Mouse (Mus musculus) cerebellum, adult 11-12 months (tissue): ENCODE data around the gene Olfr70.

Experiments used
- DNase-seq: peaks from one replicate; pipeline ENCODE4 v3.0.0; 2022

Olfr70 gene

GRCm38 (mm10) chr4:43709869-43710268, 9.3 kb upstream of the Olfr70 start, which contains the start of gene Olfr71:
Gene Olfr71 (minus strand): TSS chr4:43710255.
- DNase-seq: no peak

GRCm38 (mm10) chr4:43705991-43706390, 5.4 kb upstream of the Olfr70 start:
- no peak for DNase-seq

DNA sequence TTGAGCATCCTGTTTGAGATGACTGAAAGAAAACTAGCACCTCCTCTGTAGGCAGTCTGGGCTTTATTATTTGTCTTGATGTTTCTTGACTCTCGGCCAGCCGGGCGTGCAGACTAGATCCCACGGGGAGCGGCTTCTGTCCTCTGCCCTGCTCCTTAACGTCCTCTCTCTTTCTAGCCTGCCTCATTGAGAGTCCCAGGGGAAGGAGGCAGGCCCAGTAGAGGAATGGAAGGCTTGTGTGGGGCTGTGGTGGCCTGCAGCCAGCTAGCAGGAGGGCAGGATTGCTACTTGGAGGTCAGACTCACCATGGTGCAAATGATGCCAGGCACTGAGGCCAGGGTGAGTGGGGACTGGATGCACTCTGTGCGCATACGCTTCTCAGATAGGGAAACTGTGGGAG, 3.2 kb upstream of the Olfr70 start:
- DNase-seq: no peak

- DNase-seq: no peak
These were observed 2.8 kb upstream of the Olfr70 start for GRCm38 (mm10) chr4:43703439-43703838.

DNA sequence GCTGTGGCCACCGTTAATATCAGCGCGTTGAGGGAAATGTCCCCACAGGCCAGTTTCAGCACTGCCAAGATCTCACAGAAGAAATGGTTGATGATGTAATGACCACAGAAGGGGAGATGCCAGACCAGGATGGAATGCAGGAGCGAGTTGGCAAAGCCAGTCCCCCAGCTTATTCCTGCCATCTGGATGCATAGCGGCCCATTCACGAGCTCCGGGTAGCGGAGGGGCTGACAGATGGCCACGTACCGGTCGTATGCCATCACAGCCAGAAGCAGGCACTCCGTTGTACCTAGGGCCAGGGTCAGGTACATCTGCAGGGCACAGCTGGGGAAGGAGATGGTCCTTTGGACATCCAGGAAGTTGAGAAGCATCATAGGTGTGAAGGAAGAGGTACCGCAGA, 4.0 kb downstream of the Olfr70 start:
- DNase-seq: peak; percentile 63

DNA sequence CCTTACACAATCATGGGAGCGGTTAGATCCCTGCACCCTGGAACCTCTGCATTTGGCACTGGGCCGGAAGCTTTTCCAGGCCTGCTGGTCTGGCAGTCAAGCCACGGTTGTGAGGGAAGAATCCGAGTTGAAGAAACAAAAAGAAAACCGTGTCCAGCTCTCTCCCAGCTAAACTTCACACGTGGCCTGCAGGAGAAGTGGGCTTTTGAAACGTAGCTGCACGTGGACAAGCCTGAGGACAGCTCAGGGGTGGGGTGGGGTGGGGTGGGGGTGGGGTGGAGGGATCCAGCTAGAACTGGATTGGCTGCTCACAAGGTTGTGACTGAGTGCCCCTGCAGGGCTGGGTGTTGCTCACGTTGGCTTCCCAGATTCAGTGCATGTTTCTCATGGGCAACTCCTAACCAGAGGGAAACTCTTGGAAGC, 5.3 kb downstream of the Olfr70 start:
- DNase-seq: no peak

GRCm38 (mm10) chr4:43694439-43695248, 6.0 kb downstream of the Olfr70 start:
- no peak for DNase-seq

DNA sequence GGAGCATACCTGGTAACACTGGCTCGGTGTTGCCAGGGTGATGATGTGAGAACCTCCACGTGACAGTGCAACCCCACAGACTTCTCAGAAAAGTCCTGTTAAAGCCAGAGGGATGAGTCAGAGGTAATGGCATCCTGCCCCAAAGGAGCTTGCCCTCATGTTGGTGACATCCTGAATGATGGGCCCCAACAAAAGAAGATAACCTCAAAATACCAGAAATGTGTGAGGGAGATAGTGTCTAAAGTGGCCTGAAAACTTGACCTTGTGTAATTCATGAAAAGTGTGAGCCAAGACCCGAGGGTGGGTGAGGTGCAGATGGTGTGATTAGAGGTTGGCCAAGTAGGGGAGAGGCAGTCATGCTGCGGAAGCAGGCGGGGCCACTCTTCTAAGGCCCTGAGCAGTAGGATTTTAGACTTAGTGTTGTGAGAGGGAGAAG, 6.8 kb downstream of the Olfr70 start:
- DNase-seq: no peak

DNA sequence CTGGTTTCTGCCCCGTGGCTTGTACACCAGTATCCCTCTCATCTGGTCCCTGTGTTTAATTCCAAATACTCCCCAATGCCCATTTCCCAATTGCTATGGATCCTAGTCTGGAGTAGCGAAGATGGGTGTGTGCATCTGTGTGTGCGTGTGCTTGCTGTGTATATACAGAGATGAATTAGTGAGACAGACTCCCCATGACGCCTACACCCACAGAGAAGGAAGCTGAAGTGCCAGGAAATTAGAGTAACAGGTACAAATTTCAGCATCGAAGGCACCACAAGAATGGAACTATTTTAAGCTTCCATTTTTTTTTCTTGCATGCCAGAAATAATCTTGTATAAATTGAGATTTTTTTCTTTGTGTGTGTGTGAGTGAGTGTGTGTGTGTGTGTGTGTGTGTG, 9.6 kb downstream of the Olfr70 start:
- no peak for DNase-seq

DNA sequence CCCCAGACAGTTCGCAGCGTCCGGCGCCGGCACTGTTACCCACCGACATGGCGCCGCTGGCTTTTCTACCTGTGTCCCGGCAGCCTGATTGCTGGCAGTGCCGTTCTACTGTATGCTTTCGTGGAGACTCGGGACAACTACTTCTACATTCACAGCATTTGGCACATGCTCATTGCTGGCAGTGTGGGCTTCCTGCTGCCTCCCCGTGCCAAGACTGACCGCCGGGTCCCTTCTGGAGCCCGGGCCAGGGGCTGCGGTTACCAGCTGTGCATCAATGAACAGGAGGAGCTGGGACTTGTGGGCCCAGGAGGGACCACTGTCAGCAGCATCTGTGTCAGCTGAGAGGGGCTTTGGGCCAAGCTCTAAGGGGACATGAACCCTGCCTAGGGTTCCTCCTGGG, 10.6 kb downstream of the Olfr70 start:
- DNase-seq: no peak

- DNase-seq: no peak
These were observed 21.1 kb downstream of the Olfr70 start for GRCm38 (mm10) chr4:43679416-43680043.

- DNase-seq: no peak
These were observed 22.1 kb downstream of the Olfr70 start for GRCm38 (mm10) chr4:43678541-43678940.

DNA sequence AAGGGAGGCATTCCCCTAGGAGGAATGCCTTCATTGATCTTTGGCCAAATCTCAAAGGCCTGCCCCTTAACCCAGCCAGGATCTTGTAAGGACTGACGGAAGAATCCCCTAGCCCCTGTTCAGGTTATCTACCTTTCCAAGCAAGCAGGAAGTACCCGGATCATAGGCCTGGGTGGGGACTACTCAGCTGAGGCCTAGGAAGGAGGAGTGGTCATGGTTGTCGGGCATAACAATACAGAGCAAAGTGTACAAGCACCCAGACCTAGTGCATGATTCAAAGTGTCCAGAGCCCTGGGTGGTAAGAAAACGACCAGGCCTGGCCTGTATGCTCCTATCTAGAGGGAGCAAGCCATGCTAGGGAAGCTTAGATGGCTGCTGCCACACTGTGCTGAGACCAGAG, 25.0 kb downstream of the Olfr70 start:
- DNase-seq: no peak

DNA sequence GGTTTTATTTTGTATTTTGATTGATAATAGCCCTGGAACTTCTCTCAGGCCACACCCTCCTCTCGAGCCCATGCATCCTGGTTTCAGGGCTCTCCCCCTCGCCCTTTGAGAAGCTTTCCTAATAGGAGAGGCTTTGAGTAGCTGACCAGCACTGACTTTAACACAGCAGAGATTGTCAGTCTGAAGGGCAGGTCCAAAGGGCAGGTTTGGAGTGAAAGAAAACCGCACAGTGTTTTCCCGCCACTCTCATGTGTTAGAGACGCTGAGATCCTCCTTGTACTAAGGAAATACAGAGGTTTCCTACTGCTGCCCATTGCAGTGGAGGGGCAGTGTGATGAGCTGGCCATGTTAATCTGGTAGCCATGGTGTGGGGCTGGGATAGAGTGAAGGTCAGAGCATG, 25.6 kb downstream of the Olfr70 start:
- no peak for DNase-seq

GRCm38 (mm10) chr4:43673703-43674102, 26.9 kb downstream of the Olfr70 start:
- DNase-seq: no peak

DNA sequence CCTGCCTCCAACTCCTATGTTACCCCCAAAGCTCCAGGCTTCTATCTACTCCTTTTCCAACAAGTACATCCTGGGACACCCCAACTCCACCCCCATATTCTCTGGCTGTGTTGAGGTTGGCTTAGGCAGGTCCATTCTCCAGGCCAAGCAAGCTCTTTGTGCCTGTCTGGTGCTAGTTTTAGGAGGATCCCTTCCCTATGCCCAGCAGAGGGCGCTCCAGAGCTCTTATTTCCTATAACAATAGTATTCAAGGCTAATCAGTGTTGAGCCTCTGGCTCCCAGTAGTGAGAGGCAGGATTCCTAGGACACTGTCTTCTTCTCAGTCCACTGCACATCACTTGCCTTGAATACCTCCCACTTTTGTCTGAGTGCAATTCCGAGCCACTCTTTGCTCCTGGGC, 28.5 kb downstream of the Olfr70 start:
- peak; percentile 85 for DNase-seq

DNA sequence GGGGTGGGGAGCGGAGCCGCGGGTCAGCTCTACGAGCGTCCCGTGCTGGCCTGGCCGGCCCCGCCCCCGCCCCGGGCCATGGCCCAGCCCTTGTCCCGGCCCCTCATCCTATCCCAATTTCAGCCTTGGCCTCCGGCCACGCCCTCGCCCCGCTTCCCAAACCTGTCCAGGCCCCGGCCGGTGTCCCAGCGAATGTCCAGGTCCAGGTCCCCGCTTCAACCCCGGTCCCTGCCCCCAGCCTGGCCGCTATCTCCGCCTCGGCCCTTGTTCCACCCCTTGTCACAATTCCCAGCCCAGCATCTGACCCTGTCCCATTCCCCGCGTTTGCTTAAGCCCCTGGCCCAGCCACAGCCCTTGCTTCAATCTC, 31.2 kb downstream of the Olfr70 start:
- DNase-seq: peak; percentile 82

DNA sequence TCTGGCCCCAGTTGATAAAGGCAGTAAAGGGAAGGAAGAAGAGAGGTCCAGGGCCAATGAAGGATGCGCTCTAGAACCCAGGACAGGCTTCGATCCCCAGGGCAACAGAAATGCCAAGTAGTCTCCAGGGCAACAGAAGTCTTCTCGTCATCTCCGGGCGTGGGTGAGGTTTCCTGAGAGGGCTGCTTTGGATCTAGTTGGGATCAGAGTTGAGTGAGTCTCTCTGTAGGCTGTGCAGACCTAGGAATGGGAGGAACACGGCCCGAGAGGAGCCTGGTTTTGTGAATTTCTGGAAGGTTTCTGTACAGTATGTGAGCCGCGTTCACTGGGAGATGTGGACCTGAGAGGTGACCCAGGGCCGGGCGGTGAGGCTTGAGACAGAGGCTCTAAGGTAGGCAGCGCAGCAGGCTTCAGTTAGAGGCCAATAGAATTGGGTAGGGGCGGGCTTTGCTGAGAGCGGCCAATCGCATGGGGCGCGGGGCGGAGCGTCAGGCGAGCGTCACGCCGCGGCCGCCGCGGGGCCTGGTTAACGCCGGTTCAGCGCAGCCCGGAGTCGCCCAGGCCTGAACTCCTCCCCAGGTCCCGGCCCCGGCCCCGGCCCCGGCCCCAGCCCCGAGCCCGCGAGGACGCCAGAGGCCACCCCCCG, 31.7 kb downstream of the Olfr70 start, which contains the start of the genes Tmem8b and Fam221b:
Gene Tmem8b, plus strand, starts transcription at position 190 of the 646 bp plus-strand sequence.
Gene Fam221b, minus strand, starts transcription at position 364 of the 646 bp plus-strand sequence.
- peak; percentile 93 for DNase-seq

GRCm38 (mm10) chr4:43666412-43666811, 34.2 kb downstream of the Olfr70 start:
- no peak for DNase-seq

DNA sequence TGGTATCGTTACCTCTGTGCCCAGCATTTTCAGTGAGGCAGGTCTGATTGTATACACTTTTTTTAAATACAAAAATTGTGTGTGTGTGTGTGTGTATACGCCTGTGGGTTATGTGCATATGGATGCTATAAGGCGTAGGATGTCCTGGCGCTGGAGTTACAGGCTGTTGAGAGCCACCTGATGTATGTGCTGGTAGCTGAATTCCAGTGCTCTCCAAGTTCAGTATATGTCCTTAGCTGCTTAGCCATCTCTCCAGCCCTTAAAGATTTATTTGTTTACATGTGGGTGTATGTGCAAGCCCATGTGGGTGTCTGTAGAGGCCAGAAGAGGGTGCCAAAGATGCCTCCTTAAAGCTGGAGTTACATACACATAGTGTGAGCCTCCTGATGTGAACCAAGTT, 43.5 kb downstream of the Olfr70 start:
- peak; percentile 41 for DNase-seq

DNA sequence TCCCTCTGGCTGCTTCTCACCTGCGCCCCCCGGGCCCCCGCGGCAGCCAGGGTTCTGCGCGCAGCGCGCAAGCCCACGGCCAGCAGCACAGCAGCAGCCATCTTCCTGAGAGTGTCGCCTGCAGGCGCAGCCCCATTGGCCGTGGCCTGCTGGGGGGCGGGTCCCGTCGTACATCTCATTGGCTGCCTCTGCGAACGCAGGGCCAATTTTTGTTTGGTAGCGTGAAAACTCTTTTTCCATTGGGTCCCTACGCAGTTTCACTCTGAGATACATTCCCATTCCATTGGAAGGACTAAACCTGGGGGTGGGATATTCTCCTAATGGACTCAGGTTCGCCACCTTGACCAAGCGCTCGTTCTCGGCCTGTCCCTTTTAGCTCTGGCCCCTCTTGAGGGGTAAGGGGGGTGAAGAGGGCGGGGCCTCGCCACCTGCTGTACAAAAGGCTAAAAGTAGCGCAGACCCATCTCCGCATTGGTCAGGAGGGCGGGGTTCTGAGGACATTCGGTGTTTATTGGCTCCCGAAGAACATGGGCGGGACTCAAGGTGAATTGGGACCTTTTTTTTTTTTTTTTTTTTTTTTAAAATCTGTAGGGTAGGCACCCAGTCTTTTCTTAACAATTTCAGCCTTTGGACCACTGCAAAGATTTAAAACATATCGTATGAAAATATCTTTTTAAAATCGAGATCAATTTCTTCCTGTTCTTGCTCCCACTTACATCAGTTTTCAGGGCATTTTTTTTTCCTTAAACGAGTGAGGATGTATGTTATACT, 44.1 kb downstream of the Olfr70 start, which contains the start of gene Hint2:
Gene Hint2, minus strand, starts transcription at position 128 of the 771 bp plus-strand sequence.
- DNase-seq: peak; percentile 100

GRCm38 (mm10) chr4:43655656-43656338, 44.8 kb downstream of the Olfr70 start:
- DNase-seq: no peak
